Mouse (Mus musculus) cortical plate, adult 2 months (tissue): ENCODE measurements at regions not wholly inside any gene's neighbourhood (a gene's known extent, or its start where the extent isn't known, plus 50 kb on each side); places are given as distances from the start of the nearest gene placed in this dataset.

Experiments used
- CTCF ChIP-seq: fragments of 200-500 bp; IDR thresholded peaks from 2 replicates; pipeline ENCODE4 v1.5.1; 2011; ENCODE audit warnings: mild to moderate bottlenecking, control low read depth, low read length; ENCODE audit not compliant: insufficient read depth; ENCODE audit errors: extremely low read depth
- POLR2A ChIP-seq: fragments of 200-500 bp; IDR thresholded peaks from 2 replicates; pipeline ENCODE4 v1.6.1; 2011; ENCODE audit warnings: mild to moderate bottlenecking, low read length, control low read depth; ENCODE audit not compliant: insufficient read depth; ENCODE audit errors: extremely low read depth

- TF ChIP-seq CTCF = no peak
- TF ChIP-seq POLR2A = no peak
These were observed 101.5 kb upstream of the Marcks start for GRCm38 (mm10) chr10:37240201-37240600.
